Mouse (Mus musculus): ENCODE data around the gene Tas2r126. TPM values are rescaled to one million over a fixed set of nuclear protein-coding genes. Genes with fewer than 3 reads are reported as not detected.
"Not testable (repeated sequence)": the region's sequence is repeated elsewhere in the genome, so short reads cannot be mapped to it uniquely, and the experiment has no call there.

Tas2r126 gene
- total RNA-seq, 1 experiment = not detected

- no peak for DNase-seq (ENCODE audit: low read depth, low spot score)
- Histone ChIP-seq H3K9me3 (ENCODE audit: control insufficient read depth, insufficient read depth, low read depth, low read length) (no peaks in the 10 kb centered on the region), H3K9ac (ENCODE audit: insufficient read depth, low read depth, low read length, poor library complexity, severe bottlenecking) (no peak overlapping the region), H3K4me1 (ENCODE audit: control insufficient read depth in 2 of 2, insufficient read depth in 2 of 2, low read length in 2 of 2, poor library complexity in 1 of 2) (no peaks in the 10 kb centered on the region), H3K27ac (ENCODE audit: insufficient read depth, low read depth, low read length, poor library complexity, severe bottlenecking) (no peak overlapping the region), H3K36me3 (ENCODE audit: control insufficient read depth, insufficient read depth, low read length, poor library complexity, severe bottlenecking) (no peaks in the 10 kb centered on the region), H3K4me3 (ENCODE audit: insufficient read depth in 1 of 2, low read depth in 1 of 2, low read length in 2 of 2, poor library complexity in 1 of 2, severe bottlenecking in 1 of 2) (no peak overlapping the region)
- TF ChIP-seq MAFK (IDR thresholded peaks at IDR 0.05; ENCODE audit: insufficient read depth, low read depth, low read length) (no peak), ZNF384 (IDR thresholded peaks at IDR 0.05; ENCODE audit: low read depth, low read length) (no peak), ZC3H11A (IDR thresholded peaks at IDR 0.05; ENCODE audit: borderline replicate concordance, low read depth, low read length) (no peak), HCFC1 (IDR thresholded peaks at IDR 0.05; ENCODE audit: borderline replicate concordance, insufficient read depth, low read length) (no peak)
- in situ Hi-C loops (cut with MboI; ENCODE audit: low sequenced_read_pairs in 2 of 2, unreplicated experiment in 2 of 2) = no loop called here
Measured at GRCm38 (mm10) chr6:42470542-42470941, 36.2 kb downstream of the Tas2r126 start.

- H3K27ac ChIP-seq (ENCODE audit: insufficient read depth, low read depth, low read length, poor library complexity, severe bottlenecking); in situ Hi-C loops (cut with MboI; ENCODE audit: low sequenced_read_pairs in 2 of 2, unreplicated experiment in 2 of 2); H3K9ac ChIP-seq (ENCODE audit: insufficient read depth, low read depth, low read length, poor library complexity, severe bottlenecking); DNase-seq (ENCODE audit: low read depth, low spot score); H3K4me3 ChIP-seq (ENCODE audit: insufficient read depth in 1 of 2, low read depth in 1 of 2, low read length in 2 of 2, poor library complexity in 1 of 2, severe bottlenecking in 1 of 2); H3K9me3 ChIP-seq (ENCODE audit: control insufficient read depth, insufficient read depth, low read depth, low read length); H3K36me3 ChIP-seq (ENCODE audit: control insufficient read depth, insufficient read depth, low read length, poor library complexity, severe bottlenecking); H3K4me1 ChIP-seq (ENCODE audit: control insufficient read depth in 2 of 2, insufficient read depth in 2 of 2, low read length in 2 of 2, poor library complexity in 1 of 2): not testable (repeated sequence)
Measured at GRCm38 (mm10) chr6:42471298-42471697, 37.0 kb downstream of the Tas2r126 start.

GRCm38 (mm10) chr6:42476235-42476634, 41.9 kb downstream of the Tas2r126 start, which contains the start of gene Olfr457:
Olfr457 (minus strand) TSS chr6:42476335.
- Histone ChIP-seq H3K9me3 (ENCODE audit: control insufficient read depth, insufficient read depth, low read depth, low read length) (no peaks in the 10 kb centered on the region), H3K27ac (ENCODE audit: insufficient read depth, low read depth, low read length, poor library complexity, severe bottlenecking) (no peak within 1 kb of the TSS), H3K36me3 (ENCODE audit: control insufficient read depth, insufficient read depth, low read length, poor library complexity, severe bottlenecking) (no peaks in the 10 kb centered on the region), H3K4me3 (ENCODE audit: insufficient read depth in 1 of 2, low read depth in 1 of 2, low read length in 2 of 2, poor library complexity in 1 of 2, severe bottlenecking in 1 of 2) (no peak within 1 kb of the TSS), H3K9ac (ENCODE audit: insufficient read depth, low read depth, low read length, poor library complexity, severe bottlenecking) (no peak within 1 kb of the TSS), H3K4me1 (ENCODE audit: control insufficient read depth in 2 of 2, insufficient read depth in 2 of 2, low read length in 2 of 2, poor library complexity in 1 of 2) (no peaks in the 10 kb centered on the region)
- DNase-seq (ENCODE audit: low read depth, low spot score) = no peak
- TF ChIP-seq ZNF384 (IDR thresholded peaks at IDR 0.05; ENCODE audit: low read depth, low read length) = no peak
- TF ChIP-seq CHD2 (IDR thresholded peaks at IDR 0.05; ENCODE audit: low read depth, low read length) = no peak
- TF ChIP-seq HCFC1 (IDR thresholded peaks at IDR 0.05; ENCODE audit: borderline replicate concordance, insufficient read depth, low read length) = no peak
- no peak for TF ChIP-seq MAFK (IDR thresholded peaks at IDR 0.05; ENCODE audit: insufficient read depth, low read depth, low read length)
- no peak for TF ChIP-seq ZC3H11A (IDR thresholded peaks at IDR 0.05; ENCODE audit: borderline replicate concordance, low read depth, low read length)
- in situ Hi-C loops (cut with MboI; ENCODE audit: low sequenced_read_pairs in 2 of 2, unreplicated experiment in 2 of 2) = no loop called here

GRCm38 (mm10) chr6:42484633-42485032, 50.3 kb downstream of the Tas2r126 start:
- DNase-seq (ENCODE audit: low read depth, low spot score) = no peak
- in situ Hi-C loops (cut with MboI; ENCODE audit: low sequenced_read_pairs in 2 of 2, unreplicated experiment in 2 of 2) = no loop called here
- Histone ChIP-seq H3K4me3 (ENCODE audit: insufficient read depth in 1 of 2, low read depth in 1 of 2, low read length in 2 of 2, poor library complexity in 1 of 2, severe bottlenecking in 1 of 2) (no peak overlapping the region), H3K4me1 (ENCODE audit: control insufficient read depth in 2 of 2, insufficient read depth in 2 of 2, low read length in 2 of 2, poor library complexity in 1 of 2) (no peaks in the 10 kb centered on the region), H3K36me3 (ENCODE audit: control insufficient read depth, insufficient read depth, low read length, poor library complexity, severe bottlenecking) (no peaks in the 10 kb centered on the region), H3K9me3 (ENCODE audit: control insufficient read depth, insufficient read depth, low read depth, low read length) (no peaks in the 10 kb centered on the region), H3K9ac (ENCODE audit: insufficient read depth, low read depth, low read length, poor library complexity, severe bottlenecking) (no peak overlapping the region), H3K27ac (ENCODE audit: insufficient read depth, low read depth, low read length, poor library complexity, severe bottlenecking) (no peak overlapping the region)
- TF ChIP-seq MAFK (IDR thresholded peaks at IDR 0.05; ENCODE audit: insufficient read depth, low read depth, low read length) = no peak
- TF ChIP-seq ZNF384 (IDR thresholded peaks at IDR 0.05; ENCODE audit: low read depth, low read length) = no peak
- no peak for TF ChIP-seq ZC3H11A (IDR thresholded peaks at IDR 0.05; ENCODE audit: borderline replicate concordance, low read depth, low read length)
- TF ChIP-seq HCFC1 (IDR thresholded peaks at IDR 0.05; ENCODE audit: borderline replicate concordance, insufficient read depth, low read length) = no peak
- TF ChIP-seq CHD2 (IDR thresholded peaks at IDR 0.05; ENCODE audit: low read depth, low read length) = no peak

Other genes with a start within 250 kb of the Tas2r126 start
- gene Tas2r144, start 219.2 kb upstream of the Tas2r126 start, total RNA-seq (2012; rRNA removed) = not detected in 2 replicates
- gene Gstk1, start 188.6 kb upstream of the Tas2r126 start, total RNA-seq (2012; rRNA removed) = 7.9 and 8.1 TPM in 2 replicates
- 1.3 and 1.6 TPM in 2 replicates for gene Tmem139, start 172.6 kb upstream of the Tas2r126 start, total RNA-seq (2012; rRNA removed)
- gene Casp2, start 169.6 kb upstream of the Tas2r126 start, total RNA-seq (2012; rRNA removed) = 34.8 and 51.6 TPM in 2 replicates
- 1.2 and 2.9 TPM in 2 replicates for gene Clcn1, start 147.8 kb upstream of the Tas2r126 start, total RNA-seq (2012; rRNA removed)
- 0.74 and 1.3 TPM in 2 replicates for gene Fam131b, start 109.9 kb upstream of the Tas2r126 start, total RNA-seq (2012; rRNA removed)
- 20.3 and 46.0 TPM in 2 replicates for gene Zyx, start 84.9 kb upstream of the Tas2r126 start, total RNA-seq (2012; rRNA removed)
- gene Epha1, start 61.3 kb upstream of the Tas2r126 start, total RNA-seq (2012; rRNA removed) = 24.1 and 37.6 TPM in 2 replicates
- gene Tas2r143, start 34.3 kb upstream of the Tas2r126 start, total RNA-seq (2012; rRNA removed) = not detected in 2 replicates
- gene Tas2r135, start 29.1 kb upstream of the Tas2r126 start, total RNA-seq (2012; rRNA removed) = not detected in 2 replicates
- not detected in 2 replicates for gene Olfr458, start 30.7 kb downstream of the Tas2r126 start, total RNA-seq (2012; rRNA removed)
- not detected in 2 replicates for gene Olfr457, start 41.8 kb downstream of the Tas2r126 start, total RNA-seq (2012; rRNA removed)
- not detected in 2 replicates for gene Olfr456, start 52.7 kb downstream of the Tas2r126 start, total RNA-seq (2012; rRNA removed)
- not detected in 2 replicates for gene Olfr455, start 113.1 kb downstream of the Tas2r126 start, total RNA-seq (2012; rRNA removed)
- gene Tcaf3, start 163.2 kb downstream of the Tas2r126 start, total RNA-seq (2012; rRNA removed) = not detected in 2 replicates
- 2.5 and 3.7 TPM in 2 replicates for gene Tcaf2, start 210.7 kb downstream of the Tas2r126 start, total RNA-seq (2012; rRNA removed)

Data from ES-E14 (cell line).